Mouse (Mus musculus) urinary bladder, postnatal 36 days (tissue): ENCODE measurements at regions not wholly inside any gene's neighbourhood (a gene's known extent, or its start where the extent isn't known, plus 50 kb on each side); places are given as distances from the start of the nearest gene placed in this dataset.
A peak's percentile ranks its signal among the peaks of the same experiment; 100 is the strongest.
"Not testable (repeated sequence)": the region's sequence is repeated elsewhere in the genome, so short reads cannot be mapped to it uniquely, and the experiment has no call there.

ENCODE experiments used
- DNase-seq, 2 experiments: peaks; one replicate each; pipeline ENCODE4 v3.0.0; 2022; ENCODE audit warnings: low spot score in 2 of 2, mixed read lengths in 1 of 2

DNA sequence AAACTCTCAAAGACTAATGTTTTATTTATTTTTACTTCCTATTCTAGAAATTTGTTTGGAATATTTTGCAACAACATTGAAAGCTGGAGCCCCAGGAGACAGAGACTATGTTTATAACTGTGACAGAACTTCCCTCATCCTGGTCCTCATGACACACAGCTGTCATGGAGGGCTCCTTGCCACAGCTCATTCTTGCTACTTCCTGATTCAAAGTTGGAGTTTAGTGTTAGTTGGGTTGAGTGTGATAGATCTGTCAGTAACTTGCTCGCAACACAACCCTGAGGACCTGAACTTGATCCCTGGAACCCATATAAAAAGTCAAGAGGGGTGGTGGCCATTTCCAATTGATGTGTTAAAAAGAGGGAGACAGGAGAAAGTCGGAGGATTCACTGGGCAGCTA is 328.3 kb upstream of the Nox3 start:
- no peak for DNase-seq

DNA sequence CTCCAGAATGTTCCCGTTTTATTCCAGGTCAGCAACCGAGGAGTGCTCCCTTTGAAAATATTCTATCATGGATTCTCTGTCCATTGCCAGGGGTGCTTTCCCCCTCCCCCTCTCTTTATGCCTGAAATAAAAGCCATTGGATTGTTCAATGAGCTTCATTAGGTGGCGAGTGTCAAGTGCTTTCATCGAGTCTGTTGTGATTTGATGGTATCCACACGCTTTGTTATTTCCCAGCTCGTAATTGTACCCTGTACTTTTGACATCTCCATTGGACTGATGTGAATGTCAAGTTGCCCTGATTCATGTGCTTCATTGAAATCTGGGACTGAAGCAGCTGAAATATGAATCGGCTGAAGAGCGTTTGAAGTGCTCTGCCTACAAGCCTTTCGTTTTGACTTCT is 333.1 kb upstream of the Nox3 start:
- DNase-seq: no peak

GRCm38 (mm10) chr17:4034816-4035360 is 338.8 kb upstream of the Nox3 start:
- DNase-seq: no peak

GRCm38 (mm10) chr17:4040104-4040664 is 344.1 kb upstream of the Nox3 start:
- no peak for DNase-seq

- not testable (repeated sequence) for DNase-seq
Measured at GRCm38 (mm10) chr17:4060186-4060585, 364.1 kb upstream of the Nox3 start.

- no peak for DNase-seq
Measured at GRCm38 (mm10) chr17:4073381-4073780, 377.3 kb upstream of the Nox3 start.

- no peak for DNase-seq
Measured at GRCm38 (mm10) chr17:4080564-4080963, 384.5 kb upstream of the Nox3 start.

DNA sequence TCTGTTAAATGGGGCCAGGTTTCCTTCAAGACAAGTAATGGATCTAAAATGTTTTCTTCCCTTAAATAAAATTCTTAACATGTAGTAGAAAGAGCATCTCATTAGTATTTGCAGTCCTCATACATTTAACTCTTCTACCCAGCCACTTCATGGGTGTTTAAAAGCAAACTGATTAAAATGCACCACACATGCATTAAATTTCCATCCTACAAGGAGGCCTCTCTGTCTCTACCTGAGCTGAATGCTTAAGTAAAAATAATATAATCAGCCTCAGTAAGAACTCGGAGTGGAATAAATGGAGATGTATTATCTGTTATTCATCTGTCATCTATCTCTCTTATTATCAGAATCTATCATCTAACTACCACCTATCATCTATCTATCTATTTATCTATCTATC is 398.6 kb upstream of the Nox3 start:
- DNase-seq: no peak

- no peak for DNase-seq
Measured at GRCm38 (mm10) chr17:4103321-4103720, 407.3 kb upstream of the Nox3 start.

DNA sequence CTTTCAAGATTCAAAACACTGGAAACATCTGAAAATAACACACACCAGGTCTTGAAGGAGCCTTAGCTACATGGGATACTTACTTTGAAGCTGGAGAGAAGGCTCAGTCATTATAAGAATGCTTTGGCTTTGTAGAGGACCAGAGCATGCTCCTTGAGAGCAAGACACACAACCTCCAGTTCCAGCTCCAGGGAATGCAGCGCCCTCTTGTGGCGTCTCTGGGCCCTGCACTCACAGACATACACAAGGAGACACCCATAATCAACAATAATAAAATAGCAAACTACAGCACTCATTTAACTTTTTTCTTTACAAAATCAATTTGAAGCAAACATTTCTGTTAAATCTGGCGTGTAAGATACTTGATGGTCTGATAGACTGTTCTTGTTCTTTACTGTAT is 413.2 kb upstream of the Nox3 start:
- no peak for DNase-seq

- DNase-seq: no peak
Measured at GRCm38 (mm10) chr17:4113021-4113420, 417.0 kb upstream of the Nox3 start.

DNA sequence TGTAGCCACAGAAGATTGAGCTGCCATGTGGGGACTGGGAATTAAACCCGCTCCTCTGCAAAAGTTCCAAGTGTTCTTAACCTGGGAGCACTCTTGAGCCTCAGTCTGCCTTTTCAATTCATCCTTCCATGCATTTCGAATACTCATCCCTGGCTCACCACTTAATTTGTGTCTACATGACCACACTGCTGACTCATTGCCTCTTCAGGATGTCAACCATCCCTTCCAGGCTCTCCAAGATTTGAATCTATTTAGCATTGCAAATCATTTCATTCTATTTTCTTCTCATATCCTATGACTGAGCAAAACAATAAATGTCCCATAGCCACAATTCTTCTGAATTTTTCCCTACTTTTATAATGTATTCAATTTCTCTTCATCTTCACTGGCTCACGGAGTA is 420.4 kb upstream of the Nox3 start:
- no peak for DNase-seq

DNA sequence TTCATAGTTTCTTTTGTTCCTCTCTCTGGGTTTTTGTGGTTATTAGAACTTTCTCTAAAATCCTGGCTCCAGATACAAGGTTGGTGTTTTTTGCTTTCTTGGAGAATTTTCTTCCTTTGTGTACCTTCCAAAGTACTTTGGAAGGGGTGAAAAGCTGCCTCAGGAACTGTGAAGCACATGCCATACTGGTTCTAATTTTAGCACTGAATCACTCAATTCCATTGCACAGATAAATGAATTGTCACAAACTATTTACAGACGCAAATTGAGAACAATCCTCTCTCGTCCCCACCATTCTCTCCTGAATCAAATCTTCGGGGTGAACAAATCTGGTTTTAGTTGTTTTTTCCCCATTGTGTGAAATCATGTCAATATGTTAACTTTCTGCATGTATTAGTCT is 437.6 kb upstream of the Nox3 start:
- no peak for DNase-seq

DNA sequence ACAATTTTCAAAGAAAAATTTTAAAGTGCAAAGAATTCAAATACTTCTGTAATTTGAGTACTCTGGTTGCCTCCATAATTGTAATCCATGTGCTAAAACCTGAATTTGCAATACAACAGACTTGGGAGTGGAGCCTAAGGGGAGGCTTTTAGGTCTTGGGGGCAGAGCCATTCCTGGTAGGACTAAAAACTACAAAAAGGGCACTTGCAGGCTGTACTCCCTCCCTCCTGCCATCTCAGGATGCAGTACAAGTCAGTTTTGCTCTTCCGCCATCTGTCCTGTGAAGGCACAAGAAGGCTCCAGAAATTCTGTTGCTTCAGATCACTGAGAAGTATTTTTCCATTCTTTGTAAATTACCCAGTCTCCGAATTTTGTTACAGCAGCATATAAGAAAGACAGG is 467.4 kb upstream of the Nox3 start:
- DNase-seq: no peak

GRCm38 (mm10) chr17:4173951-4174361 is 477.9 kb upstream of the Nox3 start:
- peak in 1 of 2 experiments; percentile 3 for DNase-seq

DNA sequence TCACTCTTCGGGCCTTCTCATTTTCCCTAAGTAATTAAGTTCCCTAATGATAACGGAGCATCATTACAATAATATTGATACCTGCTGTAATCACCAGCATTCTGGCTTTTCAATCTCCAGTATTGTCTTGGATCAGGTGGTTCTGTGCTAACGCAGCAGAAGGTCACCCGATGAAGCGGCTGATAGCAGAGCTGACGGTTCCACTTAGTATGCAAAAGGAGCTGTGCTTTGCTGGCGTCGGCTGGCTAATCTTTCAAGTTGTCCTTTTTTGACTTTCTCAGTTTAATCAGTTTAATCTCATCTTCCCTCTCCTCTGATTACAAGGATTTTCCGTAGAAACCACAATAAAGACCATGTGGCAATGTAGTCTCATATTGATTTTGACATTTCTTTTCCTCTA is 478.9 kb upstream of the Nox3 start:
- DNase-seq: no peak

DNA sequence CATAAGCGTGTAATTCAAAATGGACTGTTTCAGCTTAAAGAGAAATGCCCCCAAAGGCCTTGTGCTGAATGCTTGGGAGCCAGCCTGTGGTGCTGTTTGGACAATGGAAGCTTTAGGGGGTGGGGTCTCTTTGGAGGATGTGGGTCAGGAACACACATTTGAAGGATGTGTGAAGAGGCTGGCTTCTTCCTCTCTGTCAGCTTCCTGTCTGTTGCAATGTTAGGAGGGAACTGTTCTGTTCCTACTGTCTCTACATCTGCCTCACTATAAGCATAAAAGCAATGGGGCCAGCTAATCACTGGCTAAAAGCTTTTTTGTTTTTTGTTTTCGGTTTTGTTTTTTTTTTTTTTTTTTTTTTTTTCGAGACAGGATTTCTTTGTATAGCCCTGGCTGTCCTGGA is 480.5 kb upstream of the Nox3 start:
- DNase-seq: no peak

DNA sequence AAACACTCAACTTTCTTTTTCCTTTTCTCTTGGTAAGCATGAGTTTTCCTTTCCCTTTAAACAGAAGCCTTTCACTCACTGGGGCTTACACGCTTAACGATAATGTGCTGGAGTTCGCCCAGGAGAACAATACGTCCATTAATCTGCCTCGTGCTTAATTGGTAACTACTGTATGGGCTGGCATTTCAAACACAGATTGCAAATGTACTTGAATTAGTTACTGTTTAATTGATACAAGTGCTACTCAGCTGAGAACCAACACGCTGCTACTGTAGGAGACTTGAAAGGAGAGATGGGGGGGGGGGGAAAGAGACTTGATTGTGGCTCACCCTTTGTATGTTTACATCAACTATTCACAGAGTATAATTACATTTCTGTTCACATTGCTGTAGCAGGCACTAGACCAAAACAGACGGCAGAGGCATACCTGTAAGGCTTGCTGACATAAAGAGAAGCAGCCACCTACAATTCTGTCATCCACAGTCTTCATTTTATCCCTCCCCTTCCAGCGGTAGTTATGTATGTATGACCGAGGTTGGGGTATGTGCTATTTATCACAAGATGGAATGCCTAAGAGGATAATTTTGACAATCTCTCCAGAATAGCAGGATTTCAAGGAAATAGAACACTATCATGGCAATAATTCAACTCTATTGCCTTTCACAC is 481.6 kb upstream of the Nox3 start:
- DNase-seq: no peak

DNA sequence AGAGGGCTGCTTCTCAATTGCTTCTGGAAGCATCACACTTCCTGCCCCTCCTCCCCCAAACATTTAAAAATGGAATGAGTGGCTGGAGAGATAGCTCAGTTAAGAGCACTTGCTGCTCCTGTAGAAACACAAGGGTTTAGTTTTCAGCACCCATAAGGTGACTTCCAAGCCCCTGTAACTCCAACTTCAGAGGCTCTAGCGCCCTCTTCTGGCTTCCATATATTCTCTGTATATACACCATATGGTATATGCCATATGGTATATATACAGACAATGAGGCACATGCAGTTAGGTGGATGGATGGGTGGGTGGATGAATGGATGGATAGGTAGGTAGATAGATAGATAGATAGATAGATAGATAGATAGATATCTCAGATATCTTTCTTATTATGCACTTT is 483.2 kb upstream of the Nox3 start:
- no peak for DNase-seq

DNA sequence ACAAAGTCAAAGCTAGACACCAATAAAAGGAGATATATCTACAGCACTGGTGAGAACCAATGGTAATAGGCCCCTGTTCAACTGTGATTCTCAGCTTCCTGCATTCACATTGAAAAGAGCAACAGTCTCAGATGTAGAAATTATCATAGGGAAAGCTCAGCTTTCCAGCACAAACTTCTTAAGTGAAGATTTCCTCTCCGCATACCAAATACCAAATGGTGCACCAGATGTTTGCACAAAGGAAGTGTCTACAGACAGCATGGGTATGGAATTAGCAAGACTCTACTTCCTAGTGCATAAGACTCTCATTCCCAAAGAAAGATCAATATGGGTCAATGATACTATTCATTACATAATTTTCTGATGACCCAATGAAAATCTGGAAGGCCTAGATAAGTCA is 486.0 kb upstream of the Nox3 start:
- no peak for DNase-seq

DNA sequence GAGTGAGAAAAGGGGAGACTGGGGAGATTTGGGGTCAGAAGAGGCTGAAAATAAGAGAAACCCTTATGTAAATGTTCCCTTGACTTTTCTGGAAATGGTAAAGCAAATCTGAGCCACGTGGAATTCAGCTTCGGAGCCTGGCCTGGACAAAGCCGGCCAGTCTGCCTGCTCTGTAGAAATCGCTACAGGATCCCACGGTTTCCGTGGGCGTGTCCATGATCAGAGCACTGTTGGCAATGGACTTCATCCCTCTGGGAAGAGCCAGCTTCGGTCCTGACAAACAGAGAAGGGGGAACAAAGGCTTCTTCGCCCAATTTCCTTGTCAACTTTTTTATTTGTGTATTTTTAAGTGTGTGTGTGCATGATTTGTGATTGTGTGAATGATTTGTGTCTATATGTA is 490.7 kb upstream of the Nox3 start:
- DNase-seq: no peak

GRCm38 (mm10) chr17:4187606-4188005 is 491.5 kb upstream of the Nox3 start:
- no peak for DNase-seq

DNA sequence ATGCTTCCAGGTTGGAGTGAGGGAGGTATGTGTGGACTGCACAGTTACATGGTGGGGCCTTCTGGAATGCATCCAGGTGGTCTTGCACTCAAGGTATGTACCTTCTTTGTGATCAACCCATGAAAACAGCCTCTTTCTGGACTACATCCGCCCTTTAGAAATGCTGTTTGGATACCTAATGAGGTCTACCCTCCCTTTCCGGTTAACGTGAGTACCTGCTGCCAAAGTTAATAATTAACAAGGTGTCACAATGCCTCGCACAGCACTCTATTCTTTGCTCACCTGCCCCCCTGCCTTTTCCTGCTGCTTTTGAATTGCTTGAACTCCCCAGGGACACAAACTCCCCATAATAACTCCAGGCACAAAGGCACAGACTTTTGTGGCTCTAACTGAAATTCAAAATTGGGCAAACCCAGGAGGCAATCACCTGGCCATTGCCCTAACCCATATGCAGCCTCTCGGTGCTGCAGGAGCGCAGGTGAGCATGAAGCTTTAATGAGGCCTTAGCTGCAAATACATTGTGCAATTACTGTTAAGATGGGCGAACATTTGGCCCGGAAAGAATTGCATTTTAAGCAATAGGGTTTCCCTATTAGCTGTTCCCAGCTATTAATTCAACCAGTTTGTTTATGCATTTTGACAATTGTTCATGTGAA is 500.9 kb upstream of the Nox3 start:
- DNase-seq: no peak
